10 mouse cellular contexts compared by ENCODE assay signal in genomic region chr2:163800832-163801231, GRCm38 (mm10). TPM values are rescaled to one million over a fixed set of nuclear protein-coding genes. Genes with fewer than 3 reads are reported as not detected.
DNase-seq lines count a peak whose midpoint lies in the region; ATAC-seq and TF ChIP-seq lines count a peak whose summit lies in the region.
"Had no signal": no experiment of that assay in that cellular context is flagged by ENCODE, and none has a peak within 500 bp of the region (broad histone marks: within the 10 kb centered on the region; RNA-seq: fewer than 3 reads in every experiment).

No protein-coding gene starts in this region.

- no peaks in the 10 kb centered on the region for H3K9me3 ChIP-seq in hindbrain, embryonic 11.5 days (ENCODE audit: control insufficient read depth, low read length)

- TF ChIP-seq CTCF in thymus, adult 2 months (IDR thresholded peaks at IDR 0.05; ENCODE audit: borderline replicate concordance, control insufficient read depth, extremely low read depth, insufficient read depth, low read length, poor library complexity) = no peak

- H3K27me3 ChIP-seq in thymus, adult 2 months (ENCODE audit: control insufficient read depth, insufficient read depth, low read length) = no peaks in the 10 kb centered on the region
- H3K27me3 ChIP-seq in hindbrain, embryonic 11.5 days (ENCODE audit: control insufficient read depth, insufficient read depth, low read length) = no peaks in the 10 kb centered on the region

- 17% methylated on average over 3 of the region's 3 CpGs for WGBS in thymus, adult 2 months
- 46% methylated on average over 3 of the region's 3 CpGs for WGBS in hindbrain, embryonic 11.5 days

- peak; percentile 43 to 67 for DNase-seq in adrenal gland, adult (ENCODE audit: inconsistent age in 2 of 2, low spot score in 1 of 2)
- no peak for DNase-seq in adrenal gland, adult 8-10 months
- DNase-seq in right cerebral cortex, postnatal 4 days = peak; percentile 24
- DNase-seq in right cerebral cortex, adult 2 months (ENCODE audit: low spot score in 2 of 2) = no peak
- DNase-seq in thymus, adult 2 months = peak; percentile 38
- DNase-seq in hindbrain, embryonic 11.5 days (ENCODE audit: low spot score) = no peak
- no peak for DNase-seq in frontal cortex, postnatal 14 days (ENCODE audit: low spot score in 2 of 2)

- ATAC-seq in inflammation-experienced regulatory T-cells, adult 6 months = peak; percentile 68
- ATAC-seq in hindbrain, embryonic 11.5 days (ENCODE audit: low FRiP score) = no peak

- H3K4me1 ChIP-seq in thymus, adult 2 months (replicated peaks; ENCODE audit: control insufficient read depth, insufficient read depth, low read length) = peaks cover 16% of the 10 kb centered on the region
- H3K4me1 ChIP-seq in hindbrain, embryonic 11.5 days (replicated peaks; ENCODE audit: control insufficient read depth, insufficient read depth, low read length) = no peaks in the 10 kb centered on the region

- H3K4me2 ChIP-seq in hindbrain, embryonic 11.5 days (replicated peaks; ENCODE audit: low read depth, low read length) = no peak overlapping the region

- no peak overlapping the region for H3K9ac ChIP-seq in hindbrain, embryonic 11.5 days (ENCODE audit: low read depth, low read length)

- H3K4me3 ChIP-seq in thymus, adult 2 months (ENCODE audit: control insufficient read depth, insufficient read depth, low read length) = no peak overlapping the region
- no peak overlapping the region for H3K4me3 ChIP-seq in hindbrain, embryonic 11.5 days (ENCODE audit: low read depth, low read length)

- no peak for TF ChIP-seq POLR2A in thymus, adult 2 months (IDR thresholded peaks at IDR 0.05; ENCODE audit: control insufficient read depth, extremely low read depth, insufficient read depth, low read length, poor library complexity)

- H3K27ac ChIP-seq in thymus, adult 2 months (ENCODE audit: control insufficient read depth, insufficient read depth, low read length) = no peak overlapping the region
- no peak overlapping the region for H3K27ac ChIP-seq in hindbrain, embryonic 11.5 days (ENCODE audit: low read depth, low read length)

- no peaks in the 10 kb centered on the region for H3K36me3 ChIP-seq in thymus, adult 2 months (ENCODE audit: control insufficient read depth, insufficient read depth, low read length)
- H3K36me3 ChIP-seq in hindbrain, embryonic 11.5 days (ENCODE audit: control insufficient read depth, insufficient read depth, low read length) = no peaks in the 10 kb centered on the region

RNA-seq across cellular contexts. Expression of gene Ccn5, which starts 19.8 kb away (rescaled TPM):
- 1 to 10 TPM in 1 of 4 experiments, under 1 TPM in 3; 0.38 to 1.7 (median 0.50) TPM for total RNA-seq in adrenal gland, adult 8-10 months (2022)
- not detected for polyA plus RNA-seq in inflammation-experienced regulatory T-cells, adult 6 months (2017; shearing (Covaris generic))
- polyA plus RNA-seq in thymus, adult 2 months (2012; rRNA removed) = 1.7 and 2.1 TPM in 2 replicates
- polyA plus RNA-seq in hindbrain, embryonic 11.5 days (2014; fragmentation: Nextera tagmentation; extraction: Ambion mirVana) = 0.17 and 0.19 TPM in 2 replicates
- total RNA-seq: CH12.LX had no signal

RNA-seq across cellular contexts. Expression of gene Ada, which starts 50.8 kb away (rescaled TPM):
- total RNA-seq in adrenal gland, adult 8-10 months (2022) = 1 to 10 TPM; 3.3 to 6.1 (median 5.3) TPM
- 1 to 10 TPM; 4.4 to 8.2 (median 7.4) TPM for polyA plus RNA-seq in inflammation-experienced regulatory T-cells, adult 6 months (2017; shearing (Covaris generic))
- polyA plus RNA-seq in thymus, adult 2 months (2012; rRNA removed) = 46.8 and 51.1 TPM in 2 replicates
- 4.7 and 6.0 TPM in 2 replicates for polyA plus RNA-seq in hindbrain, embryonic 11.5 days (2014; fragmentation: Nextera tagmentation; extraction: Ambion mirVana)

RNA-seq across cellular contexts. Expression of gene Kcnk15, which starts 52.6 kb away (rescaled TPM):
- not detected for total RNA-seq in adrenal gland, adult 8-10 months (2022)
- polyA plus RNA-seq in inflammation-experienced regulatory T-cells, adult 6 months (2017; shearing (Covaris generic)) = not detected
- not detected in 2 replicates for polyA plus RNA-seq in thymus, adult 2 months (2012; rRNA removed)
- polyA plus RNA-seq in hindbrain, embryonic 11.5 days (2014; fragmentation: Nextera tagmentation; extraction: Ambion mirVana) = not detected in 2 replicates
- total RNA-seq: CH12.LX had no signal
- polyA plus RNA-seq: limb, embryonic 11.5 days had no signal

Comparison
In these comparisons a context has a peak if more than half of its experiments do, and no peak if none do; other contexts are left out.
1. DNase-seq: peak in adrenal gland, adult (2 of 2), right cerebral cortex, postnatal 4 days (single experiment) and thymus, adult 2 months (single experiment); none in adrenal gland, adult 8-10 months (single experiment), right cerebral cortex, adult 2 months (0 of 2), hindbrain, embryonic 11.5 days (single experiment) and frontal cortex, postnatal 14 days (0 of 2).